17 mouse cellular contexts compared by ENCODE assay signal in genomic region chr14:21685411-21686146, GRCm38 (mm10). TPM values are rescaled to one million over a fixed set of nuclear protein-coding genes. Genes with fewer than 3 reads are reported as not detected.
DNase-seq lines count a peak whose midpoint lies in the region; ATAC-seq lines count a peak whose summit lies in the region.
"Had no signal": no experiment of that assay in that cellular context is flagged by ENCODE, and none has a peak within 500 bp of the region (broad histone marks: within the 10 kb centered on the region; RNA-seq: fewer than 3 reads in every experiment).

No protein-coding gene starts in this region.

- peaks cover 20% of the 10 kb centered on the region for H3K4me1 ChIP-seq in liver, embryonic 12.5 days
- H3K4me1 ChIP-seq in liver, embryonic 11.5 days (replicated peaks; ENCODE audit: control insufficient read depth, insufficient read depth, low read length) = peaks cover 7% of the 10 kb centered on the region
- H3K4me1 ChIP-seq in limb, embryonic 13.5 days = peaks cover 57% of the 10 kb centered on the region

- no peaks in the 10 kb centered on the region for H3K9me3 ChIP-seq in liver, embryonic 12.5 days (replicated peaks)
- H3K9me3 ChIP-seq in liver, embryonic 11.5 days (ENCODE audit: control insufficient read depth, low read length) = no peaks in the 10 kb centered on the region
- H3K9me3 ChIP-seq in limb, embryonic 13.5 days = no peaks in the 10 kb centered on the region
- H3K9me3 ChIP-seq: forebrain, embryonic 15.5 days; kidney, embryonic 15.5 days had no signal

- ATAC-seq in liver, embryonic 12.5 days = no peak
- ATAC-seq in liver, embryonic 11.5 days (replicated peaks; ENCODE audit: low FRiP score) = no peak
- no peak for ATAC-seq in limb, embryonic 13.5 days (ENCODE audit: low FRiP score, low read depth)
- no peak for ATAC-seq in monocyte, adult 5-6 weeks (replicated peaks; ENCODE audit: insufficient number of reproducible peaks, low FRiP score, low TSS enrichment, poor library complexity, severe bottlenecking)
- ATAC-seq: activated CD4-positive, CD25-positive, alpha-beta regulatory T cell, adult 4 months; forebrain, embryonic 15.5 days; liver, postnatal 0 days had no signal

- 0 out of 2 replicates have a peak overlapping the region, but pooled peaks have one; percentile 61 for H3K4me2 ChIP-seq in liver, embryonic 12.5 days
- no peak overlapping the region for H3K4me2 ChIP-seq in liver, embryonic 11.5 days
- H3K4me2 ChIP-seq in limb, embryonic 13.5 days (replicated peaks) = peak overlapping the region; percentile 68; the same call in 1 of the 2 replicates

- no peak overlapping the region for H3K9ac ChIP-seq in liver, embryonic 12.5 days
- H3K9ac ChIP-seq in liver, embryonic 11.5 days (ENCODE audit: low read depth, low read length) = no peak overlapping the region
- H3K9ac ChIP-seq in limb, embryonic 13.5 days = no peak overlapping the region
- H3K9ac ChIP-seq: liver, postnatal 0 days had no signal

- peaks cover 51% of the 10 kb centered on the region for H3K27me3 ChIP-seq in liver, embryonic 12.5 days (replicated peaks)
- peaks cover 9% of the 10 kb centered on the region for H3K27me3 ChIP-seq in liver, embryonic 11.5 days (replicated peaks; ENCODE audit: control insufficient read depth, insufficient read depth, low read length)
- H3K27me3 ChIP-seq in limb, embryonic 13.5 days = no peaks in the 10 kb centered on the region
- H3K27me3 ChIP-seq: forebrain, embryonic 15.5 days had no signal

- WGBS in liver, embryonic 12.5 days (ENCODE audit: insufficient replicate concordance) = 71% methylated on average over 10 of the region's 10 CpGs
- WGBS in liver, embryonic 11.5 days = 87% methylated on average over 10 of the region's 10 CpGs
- WGBS in limb, embryonic 13.5 days = 77% methylated on average over 10 of the region's 10 CpGs

- DNase-seq in gastrocnemius, adult 18-20 months (ENCODE audit: low spot score) = peak; percentile 84
- no peak for DNase-seq in gastrocnemius, postnatal 14 days
- DNase-seq in liver, embryonic 11.5 days (ENCODE audit: low spot score) = no peak
- peak; percentile 44 for DNase-seq in brain, adult 2 months (ENCODE audit: low read depth, low spot score)
- no peak for DNase-seq in right cerebral cortex, adult 18-20 months
- DNase-seq: B cell, adult 2 months; cerebellum, postnatal 14 days; thymus, adult 2 months had no signal

- intact Hi-C loops in gastrocnemius, postnatal 14 days (cut with DNase I; ENCODE audit: low total_unique reads) = loop anchor here (10.0 kb wide), 1 partner anchor 169 kb away; no protein-coding TSS in a partner anchor

- no peaks in the 10 kb centered on the region for H3K36me3 ChIP-seq in liver, embryonic 12.5 days
- no peaks in the 10 kb centered on the region for H3K36me3 ChIP-seq in liver, embryonic 11.5 days (ENCODE audit: control insufficient read depth, insufficient read depth, low read length)
- H3K36me3 ChIP-seq in limb, embryonic 13.5 days = no peaks in the 10 kb centered on the region
- H3K36me3 ChIP-seq: forebrain, embryonic 15.5 days; kidney, embryonic 15.5 days had no signal

- H3K27ac ChIP-seq in liver, embryonic 12.5 days = no peak overlapping the region
- H3K27ac ChIP-seq in liver, embryonic 11.5 days (ENCODE audit: low read depth, low read length) = no peak overlapping the region
- peak overlapping the region; percentile 69 for H3K27ac ChIP-seq in limb, embryonic 13.5 days
- H3K27ac ChIP-seq: forebrain, embryonic 15.5 days; kidney, embryonic 15.5 days had no signal

- no peak overlapping the region for H3K4me3 ChIP-seq in liver, embryonic 12.5 days
- H3K4me3 ChIP-seq in liver, embryonic 11.5 days (ENCODE audit: low read depth, low read length) = no peak overlapping the region
- no peak overlapping the region for H3K4me3 ChIP-seq in limb, embryonic 13.5 days

RNA-seq across cellular contexts. Expression of gene Dupd1, which starts 28.8 kb away (rescaled TPM):
- total RNA-seq in gastrocnemius, adult 18-20 months (2021) = 10 to 100 TPM; 33.4 to 36.0 TPM
- 10 to 100 TPM; 94.9 to 98.0 TPM for total RNA-seq in gastrocnemius, postnatal 14 days (2021)
- not detected in 2 replicates for polyA plus RNA-seq in liver, embryonic 12.5 days (2016; fragmentation: Nextera tagmentation; extraction: Ambion mirVana)
- 0.15 TPM in 1 of 2 replicates, not detected in the other for polyA plus RNA-seq in liver, embryonic 11.5 days (2014; fragmentation: Nextera tagmentation; extraction: Ambion mirVana)
- polyA plus RNA-seq in limb, embryonic 13.5 days (2015; fragmentation: Nextera tagmentation; extraction: Ambion mirVana) = 0.97 and 1.2 TPM in 2 replicates
- 0.58 TPM in 1 of 3 replicates, not detected in the others for total RNA-seq in monocyte, adult 5-6 weeks (2017)
- total RNA-seq: hematopoietic stem cell, adult 5-6 weeks; megakaryocyte-erythroid progenitor cell, adult 5-6 weeks had no signal
- polyA plus RNA-seq: activated CD4-positive, CD25-positive, alpha-beta regulatory T cell, adult 4 months; forebrain, embryonic 15.5 days; kidney, embryonic 15.5 days; liver, postnatal 0 days had no signal

Comparison
In these comparisons a context has a peak if more than half of its experiments do, and no peak if none do; other contexts are left out.
1. DNase-seq: peak in gastrocnemius, adult 18-20 months (single experiment) and brain, adult 2 months (single experiment); none in gastrocnemius, postnatal 14 days (single experiment), liver, embryonic 11.5 days (single experiment) and right cerebral cortex, adult 18-20 months (single experiment).
2. RNA of gene Dupd1, which starts 28.8 kb away (total RNA-seq): 94.9 to 98.0 TPM in gastrocnemius, postnatal 14 days and 33.4 to 36.0 TPM in gastrocnemius, adult 18-20 months; 0.58 TPM in monocyte, adult 5-6 weeks; every median in the first group is over 10 times any median in the second.